ENCODE assay signal across 24 mouse cellular contexts in the genomic region with DNA sequence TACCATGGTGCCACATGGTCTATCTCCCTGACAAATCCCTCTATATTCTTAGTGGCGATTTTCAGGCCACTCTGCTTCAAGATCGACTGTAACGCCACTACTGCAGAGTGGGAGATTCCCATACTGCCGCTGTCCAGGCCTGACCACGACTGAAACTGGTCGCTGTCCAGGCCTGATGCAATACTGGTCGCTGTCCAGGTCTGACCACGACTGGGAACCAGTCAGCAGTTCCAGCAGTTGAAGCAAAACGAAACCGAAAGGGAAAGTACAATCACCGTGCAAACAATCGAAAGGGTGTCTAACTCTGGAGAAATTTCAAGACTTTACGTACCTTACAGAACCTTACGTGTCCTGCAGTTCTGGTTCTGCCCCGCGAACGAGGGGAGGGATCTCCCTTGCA.
"Had no signal": no experiment of that assay in that cellular context is flagged by ENCODE, and none has a peak within 500 bp of the region (broad histone marks: within the 10 kb centered on the region; RNA-seq: fewer than 3 reads in every experiment).

No protein-coding gene starts in this region.

- H3K4me3 ChIP-seq: limb, embryonic 10.5 days; limb, embryonic 13.5 days; liver, embryonic 12.5 days; liver, embryonic 15.5 days; lung, embryonic 15.5 days; neural tube, embryonic 12.5 days; neural tube, embryonic 15.5 days had no signal

- DNase-seq: kidney, adult 18-20 months; kidney, adult 9 months; kidney, postnatal 14 days; kidney, postnatal 4 days; layer of hippocampus, adult 9-11 months; liver; lung, adult 18-20 months; lung, postnatal 14 days; lung, postnatal 4 days; midbrain, embryonic 14.5 days; right cerebral cortex, adult 18-20 months; right cerebral cortex, postnatal 14 days; right cerebral cortex, postnatal 4 days; thymus, adult 2 months; thymus, postnatal 14 days; thymus, postnatal 4 days had no signal

- H3K27me3 ChIP-seq: limb, embryonic 13.5 days; liver, embryonic 12.5 days; liver, embryonic 15.5 days; lung, embryonic 15.5 days; neural tube, embryonic 12.5 days; neural tube, embryonic 15.5 days had no signal

- H3K36me3 ChIP-seq: limb, embryonic 10.5 days; limb, embryonic 13.5 days; liver, embryonic 12.5 days; liver, embryonic 15.5 days; lung, embryonic 15.5 days; neural tube, embryonic 12.5 days; neural tube, embryonic 15.5 days had no signal

- H3K4me2 ChIP-seq: limb, embryonic 13.5 days; liver, embryonic 12.5 days; liver, embryonic 15.5 days; lung, embryonic 15.5 days; midbrain, embryonic 11.5 days; neural tube, embryonic 12.5 days; neural tube, embryonic 15.5 days had no signal
